Mouse (Mus musculus): Measurements from ENCODE around the gene Dnm1.

- TF ChIP-seq POLR2A (IDR thresholded peaks at IDR 0.05; ENCODE audit: extremely low read depth, insufficient read depth, low read length): no peak
- TF ChIP-seq CTCF (IDR thresholded peaks at IDR 0.05; ENCODE audit: low read depth, low read length): no peak
Observed at GRCm38 (mm10) chr2:32341634-32341939, 11.6 kb downstream of the Dnm1 start.
